Mouse (Mus musculus) hindbrain, embryonic 16.5 days (tissue): ENCODE measurements around the gene Themis3. TPM values are rescaled to one million over a fixed set of nuclear protein-coding genes. Genes with fewer than 3 reads are reported as not detected.

Experiments
- ATAC-seq: fragments of 200-750 bp; cut with Nextera tagmentation; 2 replicates; pipeline ENCODE4 v1.8.0; 2017; ENCODE audit warnings: moderate TSS enrichment, moderate library complexity
- H3K27ac ChIP-seq: fragments of 300-500 bp; sonication (generic); 2 replicates; pipeline ENCODE4 v1.5.1; 2014; ENCODE audit warnings: low read depth, mild to moderate bottlenecking, control low read depth, low read length, moderate library complexity
- H3K27me3 ChIP-seq: fragments of 300-500 bp; sonication (generic); replicated peaks from 2 replicates; pipeline ENCODE4 v1.6.1; 2014; ENCODE audit warnings: low read length; ENCODE audit not compliant: control insufficient read depth, insufficient read depth
- H3K36me3 ChIP-seq: fragments of 300-500 bp; sonication (generic); 2 replicates; pipeline ENCODE4 v1.6.1; 2014; ENCODE audit warnings: mild to moderate bottlenecking, low read length, moderate library complexity, mixed read lengths; ENCODE audit not compliant: control insufficient read depth, insufficient read depth
- H3K4me1 ChIP-seq: fragments of 300-500 bp; sonication (generic); 2 replicates; pipeline ENCODE4 v1.6.1; 2014; ENCODE audit warnings: low read depth, low read length; ENCODE audit not compliant: control insufficient read depth, insufficient read depth
- H3K4me2 ChIP-seq: fragments of 300-500 bp; sonication (generic); 2 replicates; pipeline ENCODE4 v1.6.1; 2014; ENCODE audit warnings: mild to moderate bottlenecking, low read length, control low read depth, moderate library complexity
- H3K4me3 ChIP-seq: fragments of 300-500 bp; sonication (generic); 2 replicates; pipeline ENCODE4 v1.5.1; 2014; ENCODE audit warnings: mild to moderate bottlenecking, low read length, control low read depth, moderate library complexity
- H3K9ac ChIP-seq: fragments of 300-500 bp; sonication (generic); 2 replicates; pipeline ENCODE4 v1.6.1; 2014; ENCODE audit warnings: low read depth, mild to moderate bottlenecking, control low read depth, low read length, moderate library complexity
- H3K9me3 ChIP-seq: fragments of 300-500 bp; sonication (generic); 2 replicates; pipeline ENCODE4 v1.6.1; 2014; ENCODE audit warnings: mild to moderate bottlenecking, low read length, moderate library complexity; ENCODE audit not compliant: control insufficient read depth
- WGBS: fragments of 180-500 bp; shearing (Covaris S2); extraction: QIAGEN DNeasy Blood & Tissue Kit; methylation state at CpG from one replicate; pipeline ENCODE4 v1.1.7; 2014; 5-methylcytosine and 5-hydroxymethylcytosine counted together
- polyA plus RNA-seq: library from polyadenylated mRNA; unstranded; fragments of >200 nt; fragmentation: Nextera tagmentation; extraction: Ambion mirVana; gene quantifications from 2 replicates; pipeline ENCODE4 v1.2.1, GENCODE M21; 2015

Gene Themis3
- polyA plus RNA-seq, 1 experiment from 2014 or later, result not detected

GRCm38 (mm10) chr17:66504964-66505363, 89.5 kb downstream of the Themis3 start:
- Histone ChIP-seq H3K36me3 (peaks cover 17% of the 10 kb centered on the region), H3K27ac (no peak overlapping the region), H3K9me3 (no peaks in the 10 kb centered on the region), H3K4me1 (no peaks in the 10 kb centered on the region; the same call in none of the 2 replicates), H3K9ac (no peak overlapping the region), H3K4me3 (no peak overlapping the region), H3K27me3 (no peaks in the 10 kb centered on the region), H3K4me2 (no peak overlapping the region)
- 71% methylated on average over 8 of the region's 8 CpGs for WGBS
- ATAC-seq, result no peak

Other genes with a start within 250 kb of the Themis3 start
- 28.0 and 33.2 TPM in 2 replicates for gene Mtcl1, start 144.9 kb downstream of the Themis3 start, polyA plus RNA-seq
- gene Rab12, start 74.9 kb downstream of the Themis3 start, polyA plus RNA-seq, result 23.8 and 69.7 TPM in 2 replicates